Mouse (Mus musculus) regulatory T cell (primary cell): ENCODE measurements around the gene Reln.

Source experiments
- in situ Hi-C: fragments of 300-600 bp; cut with MboI, MseI; formaldehyde crosslinking; loops from one replicate; pipeline ENCODE4 v1.15.1; 2025; ENCODE audit warnings: high pct_unique_total_duplicates

Reln gene

DNA sequence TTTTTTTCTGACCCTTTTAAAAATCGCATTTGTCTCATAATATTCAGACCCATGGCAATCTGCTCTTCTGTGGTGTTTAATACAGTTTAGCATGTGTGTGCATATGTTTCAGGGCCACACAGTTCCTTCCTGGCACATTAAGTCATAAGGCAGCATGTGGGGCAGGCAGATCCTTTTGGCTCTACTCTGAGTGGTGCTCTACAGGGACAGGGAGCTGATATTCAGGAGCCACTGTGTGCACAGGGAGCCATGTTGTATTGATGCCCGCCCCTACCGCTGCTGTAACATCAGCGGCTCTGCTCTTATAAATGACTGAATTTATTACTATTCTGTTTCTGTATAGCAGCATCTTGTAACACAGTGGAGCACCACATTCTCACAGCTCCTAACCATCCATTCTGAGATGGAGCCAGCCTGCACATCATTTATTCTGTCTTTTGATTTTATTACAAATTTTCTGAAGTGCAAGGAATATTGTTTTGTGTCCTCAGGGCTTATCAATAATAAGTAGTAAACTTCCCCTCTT is 410.3 kb downstream of the Reln start:
- in situ Hi-C loops: no loop called here

DNA sequence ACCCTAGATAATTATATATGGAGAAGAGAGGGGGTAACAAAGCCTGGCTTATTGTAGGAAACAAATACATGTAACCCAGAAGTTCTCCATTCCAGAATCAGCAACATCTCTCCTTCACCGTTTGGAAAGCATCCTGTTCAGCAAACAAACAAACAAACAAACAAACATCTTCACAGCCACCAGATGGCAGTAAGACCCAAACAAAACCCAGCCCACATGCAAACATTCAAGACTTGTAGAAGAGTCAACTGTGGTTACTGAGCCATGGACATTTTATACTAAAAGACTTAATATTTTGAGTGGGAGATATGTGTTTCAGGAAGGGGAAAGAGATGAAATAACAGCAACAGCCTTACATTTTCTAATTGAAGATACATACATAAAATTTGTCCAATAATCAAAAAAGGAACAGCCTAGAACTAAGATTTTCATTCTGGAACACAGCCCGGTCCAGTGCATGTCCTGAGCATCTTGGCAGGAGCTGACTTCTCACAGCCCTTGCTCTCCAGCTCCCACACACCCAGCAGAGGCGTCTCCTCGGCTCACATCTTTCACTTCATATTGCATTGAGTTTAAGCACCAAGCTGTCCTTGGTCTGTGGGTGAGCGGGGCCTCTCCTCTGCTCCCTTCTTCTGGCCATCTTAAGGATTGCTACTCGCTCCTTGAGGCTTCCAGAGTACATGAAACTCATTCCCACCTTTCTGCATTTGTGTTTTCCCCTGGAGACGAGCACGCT is 411.0 kb downstream of the Reln start:
- in situ Hi-C loops: no loop called here

DNA sequence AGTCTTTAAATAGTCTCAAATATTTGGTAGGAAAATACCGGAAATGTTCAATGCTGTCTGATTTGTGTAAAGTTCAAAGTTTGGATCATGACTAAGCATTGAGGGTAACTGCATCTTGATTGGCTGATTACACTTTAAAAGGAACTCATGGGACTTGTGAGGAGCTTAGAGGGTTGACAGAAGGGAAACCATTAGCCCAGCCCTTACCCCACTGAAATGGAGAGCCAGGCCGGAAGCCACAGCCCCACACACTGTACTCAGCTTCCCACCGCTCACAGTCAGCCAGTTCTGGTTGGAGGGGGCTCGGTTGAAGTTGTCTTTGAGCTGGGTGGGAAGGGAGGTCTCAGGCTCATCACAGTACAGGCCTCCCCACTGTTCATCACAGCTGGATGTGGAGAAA is 413.4 kb downstream of the Reln start:
- in situ Hi-C loops: no loop called here

DNA sequence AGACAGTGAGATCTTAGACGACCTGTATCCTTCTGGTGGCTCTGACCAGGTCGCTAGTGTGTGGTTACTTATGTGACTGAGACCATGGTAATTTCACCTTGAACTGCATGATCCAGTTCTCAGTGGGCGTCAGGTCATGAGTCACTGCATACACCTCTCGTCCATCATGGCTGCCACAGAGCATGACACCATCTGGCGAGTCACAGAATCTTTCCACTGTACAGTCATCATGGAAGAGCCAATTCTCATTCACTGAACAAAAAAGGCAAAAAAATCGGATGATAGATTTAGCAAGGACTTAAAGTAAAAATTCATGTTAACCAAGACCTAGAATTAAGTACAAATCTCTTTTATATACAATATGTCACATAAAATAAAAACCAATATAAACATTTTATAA is 424.2 kb downstream of the Reln start:
- in situ Hi-C loops: no loop called here

DNA sequence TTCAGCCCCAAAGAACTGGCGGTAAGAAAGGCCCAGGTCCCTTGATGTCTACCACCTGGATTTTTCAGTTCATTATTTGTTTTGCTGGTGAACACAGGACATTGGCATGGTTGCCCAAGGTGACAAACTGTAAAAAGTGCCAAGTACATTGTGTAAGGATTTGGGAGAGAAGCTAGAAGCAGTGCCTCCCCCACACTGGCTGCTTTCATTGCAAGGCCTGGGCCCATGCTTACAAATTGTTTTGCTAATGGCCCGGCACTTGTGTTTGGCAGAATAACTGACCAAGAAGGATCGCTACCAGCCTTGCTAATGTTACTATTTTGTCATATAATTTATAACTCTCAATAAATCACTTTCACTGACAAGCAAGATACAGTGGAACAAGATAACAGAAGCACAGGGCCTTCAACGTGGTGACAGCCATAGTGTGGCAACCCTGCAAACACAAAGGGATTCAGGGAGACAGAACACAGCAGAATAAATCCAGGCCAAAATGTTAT is 425.2 kb downstream of the Reln start:
- in situ Hi-C loops: no loop called here

DNA sequence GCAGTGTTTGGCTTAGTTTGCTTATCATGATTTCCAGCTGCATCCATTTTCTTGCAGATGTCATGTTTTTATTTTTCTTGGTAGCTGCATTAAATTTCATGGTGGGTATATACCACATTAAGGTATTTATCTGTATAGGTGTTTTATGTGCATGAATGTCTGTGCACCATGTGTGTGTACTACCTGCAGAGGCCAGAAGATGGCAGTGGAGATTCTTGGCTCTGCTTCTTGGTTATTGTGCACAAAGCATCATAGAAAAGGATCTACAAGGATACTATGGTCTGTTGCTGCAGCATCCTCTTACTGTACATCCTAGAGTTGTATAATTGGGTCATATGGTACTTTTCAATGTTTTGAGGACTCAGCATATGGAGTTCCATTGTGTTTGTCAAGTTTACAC is 428.5 kb downstream of the Reln start:
- in situ Hi-C loops: no loop called here

DNA sequence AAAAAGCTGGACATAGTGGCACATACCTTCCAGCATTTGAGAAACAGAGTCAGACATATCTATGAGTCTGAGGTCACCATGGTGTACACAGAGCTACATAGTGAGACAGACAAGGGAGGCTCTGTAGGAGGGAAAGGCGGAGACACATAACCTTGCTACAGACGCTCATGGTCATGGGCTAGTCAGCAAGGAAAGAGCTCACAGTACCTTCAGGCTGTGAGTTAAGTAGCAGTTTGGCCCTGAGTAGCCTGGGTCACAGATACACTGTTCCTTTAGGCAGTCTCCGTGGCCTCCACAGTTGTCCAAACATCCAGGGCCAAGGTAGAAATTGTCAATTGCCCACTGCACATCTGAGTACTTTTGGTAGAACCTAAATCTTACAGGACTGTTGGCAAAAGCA is 429.7 kb downstream of the Reln start:
- in situ Hi-C loops: no loop called here

DNA sequence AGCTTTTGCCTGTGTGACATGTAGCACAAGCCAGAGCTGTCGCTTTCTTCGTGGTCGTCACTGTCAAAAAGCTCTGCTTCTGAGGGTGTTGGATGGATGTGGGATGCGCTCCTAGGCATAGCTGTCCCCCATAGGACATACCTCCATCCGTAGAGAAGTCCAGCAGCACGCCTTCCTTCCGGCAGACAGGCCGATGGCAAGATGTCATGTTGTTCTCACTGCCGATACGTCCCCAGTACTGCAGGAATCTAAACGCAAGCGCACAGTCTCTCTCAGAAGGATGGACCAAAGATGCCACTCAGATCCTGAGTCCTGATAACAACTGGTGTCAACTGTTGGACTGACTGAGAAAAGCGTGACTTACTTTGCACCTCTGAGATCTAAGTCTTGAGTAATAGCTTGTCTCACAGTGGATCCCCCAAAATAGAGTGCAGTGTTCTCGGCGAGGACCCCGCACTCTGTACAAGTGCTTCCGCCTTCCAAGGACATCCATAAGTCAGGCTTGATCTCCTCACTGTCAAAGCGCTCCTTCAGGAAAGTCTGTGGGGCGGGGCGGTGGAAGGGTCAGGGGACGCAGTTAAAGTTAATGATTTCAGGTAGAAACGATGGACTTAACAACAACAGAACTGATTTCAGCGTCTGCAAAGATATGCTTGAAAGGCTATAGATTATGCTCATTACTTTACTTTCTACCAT is 431.5 kb downstream of the Reln start:
- in situ Hi-C loops: no loop called here

DNA sequence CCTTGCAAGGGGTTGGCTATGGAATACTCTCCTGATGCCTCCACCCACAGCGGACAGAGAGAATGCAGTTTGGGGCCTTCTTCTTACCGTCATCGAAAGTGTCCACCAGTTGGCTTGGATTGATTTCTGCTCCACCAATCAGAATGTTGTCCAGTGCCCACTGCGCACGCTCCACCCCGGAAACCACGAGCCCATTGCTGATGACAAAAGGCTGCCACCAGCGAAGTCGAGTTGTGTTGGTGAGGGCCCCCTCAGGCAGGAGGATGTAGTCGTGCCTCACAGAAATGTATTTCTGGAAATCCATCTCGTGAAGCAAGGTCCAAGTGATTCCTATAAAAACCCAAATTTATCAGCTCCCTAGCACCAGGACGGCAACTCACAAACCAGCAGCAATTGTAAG is 433.8 kb downstream of the Reln start:
- in situ Hi-C loops: no loop called here

DNA sequence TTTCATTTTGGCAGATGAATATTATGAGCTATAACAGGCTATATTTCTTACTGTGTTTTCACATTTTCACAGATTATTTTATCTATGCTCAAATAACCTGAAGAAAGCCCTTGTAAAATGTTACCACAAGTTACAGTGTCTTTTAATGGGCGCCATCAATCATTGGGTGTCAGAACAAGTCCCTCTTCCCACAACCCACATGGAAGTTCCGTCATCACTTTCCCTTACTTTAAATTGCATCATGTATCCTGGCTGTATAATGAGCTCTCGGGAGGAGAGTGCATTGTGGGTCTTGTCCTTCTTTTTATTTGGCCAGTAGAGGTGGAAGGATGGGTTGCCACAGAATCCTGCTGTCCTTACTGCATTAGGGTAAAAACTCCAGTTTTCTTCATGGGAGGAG is 434.8 kb downstream of the Reln start:
- in situ Hi-C loops: no loop called here

DNA sequence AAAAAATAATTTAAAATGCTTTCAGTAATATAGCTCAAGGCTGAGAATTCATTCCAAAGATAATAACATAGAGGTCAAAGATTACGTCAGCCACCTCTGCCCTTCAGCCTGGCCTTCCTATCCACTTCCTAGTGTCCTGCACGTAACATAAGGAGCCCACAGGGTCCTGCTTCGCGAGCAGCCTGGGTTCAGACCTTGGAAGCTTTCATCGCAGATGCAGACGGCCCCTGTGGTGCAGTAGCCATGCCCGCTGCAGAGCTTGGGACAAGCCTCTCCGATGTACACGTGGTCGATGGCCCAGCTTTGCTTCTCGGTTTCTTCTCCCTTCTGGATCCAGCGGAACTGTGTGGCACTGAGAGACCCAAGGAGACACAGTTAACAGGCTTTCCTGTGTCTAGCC is 443.1 kb downstream of the Reln start:
- in situ Hi-C loops: no loop called here

DNA sequence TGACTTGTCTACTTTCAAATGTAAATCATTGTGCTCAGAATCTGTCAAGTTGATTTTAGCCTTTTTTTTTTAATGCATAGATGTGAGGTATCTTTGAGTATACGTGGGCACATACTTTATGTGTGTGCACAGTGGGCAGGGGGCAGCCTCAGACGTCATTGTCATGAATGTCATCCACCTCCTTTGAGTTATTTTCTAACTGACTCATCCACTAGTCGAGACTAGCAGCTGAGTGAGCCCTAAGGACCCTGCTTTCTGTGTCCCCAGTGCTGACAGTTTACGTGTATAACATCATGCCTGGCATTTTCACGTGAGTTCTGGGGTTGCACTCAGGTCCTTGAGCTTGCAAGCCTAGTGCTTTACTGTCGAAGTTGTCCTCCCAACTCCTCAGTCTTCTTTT is 443.6 kb downstream of the Reln start:
- in situ Hi-C loops: no loop called here

DNA sequence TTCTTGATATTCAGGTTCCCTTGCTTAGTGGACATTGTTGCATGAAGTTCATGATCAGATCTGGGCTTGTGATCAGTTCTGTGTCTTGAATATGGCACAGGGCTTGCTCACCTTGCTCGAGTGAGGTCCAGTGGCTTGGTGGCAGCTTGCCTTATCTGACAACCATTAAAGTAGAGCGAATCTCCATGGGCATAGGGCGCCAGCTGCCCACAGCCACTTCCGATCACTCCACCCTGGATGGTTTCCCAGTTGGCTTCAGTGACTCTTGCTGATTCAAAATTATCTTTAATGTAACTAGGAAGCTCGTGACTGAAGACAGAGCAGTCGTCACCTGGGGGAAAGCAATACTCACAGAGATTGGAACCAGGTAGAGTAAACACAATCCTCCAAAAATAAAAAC is 445.6 kb downstream of the Reln start:
- in situ Hi-C loops: no loop called here

DNA sequence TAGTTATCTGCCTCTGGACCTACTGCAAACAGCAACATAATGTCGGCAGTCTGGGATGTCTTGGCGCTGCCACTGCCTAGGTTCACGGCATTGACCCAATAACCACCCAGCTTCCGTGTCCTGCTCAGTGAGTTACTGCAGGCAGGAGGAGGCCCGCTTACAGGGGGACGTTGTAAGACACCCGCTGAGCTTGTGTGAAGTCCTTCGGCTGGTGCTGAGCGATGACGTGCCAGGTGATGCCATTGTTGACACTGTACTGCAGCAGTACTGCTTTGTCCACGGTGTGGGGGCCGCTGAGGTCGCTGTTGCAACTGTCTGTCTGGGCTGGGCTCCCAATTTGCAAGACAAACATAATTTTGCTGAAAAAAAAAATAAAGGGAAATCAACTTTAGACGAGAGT is 447.9 kb downstream of the Reln start:
- in situ Hi-C loops: no loop called here

DNA sequence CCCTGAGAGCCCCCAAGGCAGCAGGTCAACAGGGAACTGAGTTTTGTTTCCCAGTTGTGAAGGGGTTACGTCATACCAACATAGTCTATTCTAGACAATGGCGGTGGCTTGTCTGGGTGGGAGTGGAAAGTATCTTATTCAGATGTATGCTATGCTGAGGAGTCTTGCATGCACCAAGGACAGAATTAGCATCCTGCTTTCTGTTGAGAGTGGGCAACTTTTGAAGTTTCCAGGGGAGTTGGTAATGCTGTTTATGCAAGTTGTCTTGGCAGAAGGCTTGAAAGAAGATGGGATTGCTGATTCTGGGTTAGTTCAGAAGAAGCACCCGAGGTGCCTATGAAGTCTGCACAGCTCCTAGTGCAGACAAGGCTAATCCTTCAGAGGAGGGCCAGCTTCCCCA is 450.3 kb downstream of the Reln start:
- in situ Hi-C loops: no loop called here

DNA sequence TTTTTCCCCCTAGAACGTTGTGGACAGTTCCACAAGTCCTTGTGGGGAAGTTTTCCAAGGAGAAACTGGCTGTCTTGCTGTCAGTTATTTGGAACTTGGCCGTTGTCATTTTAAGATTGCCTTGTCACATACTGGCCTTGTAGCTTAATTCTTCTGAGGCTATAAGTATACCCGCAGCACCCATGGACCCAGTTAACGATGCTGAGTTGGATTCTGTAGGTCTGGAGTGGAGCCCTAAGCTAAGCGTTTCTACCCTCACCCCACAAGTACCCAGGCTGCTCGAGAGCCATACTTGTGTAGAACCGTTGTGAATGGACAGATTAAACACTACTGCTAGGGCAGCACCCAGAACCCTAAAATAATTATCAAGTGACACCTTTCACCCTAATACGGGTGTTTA is 477.8 kb downstream of the Reln start:
- in situ Hi-C loops: no loop called here

DNA sequence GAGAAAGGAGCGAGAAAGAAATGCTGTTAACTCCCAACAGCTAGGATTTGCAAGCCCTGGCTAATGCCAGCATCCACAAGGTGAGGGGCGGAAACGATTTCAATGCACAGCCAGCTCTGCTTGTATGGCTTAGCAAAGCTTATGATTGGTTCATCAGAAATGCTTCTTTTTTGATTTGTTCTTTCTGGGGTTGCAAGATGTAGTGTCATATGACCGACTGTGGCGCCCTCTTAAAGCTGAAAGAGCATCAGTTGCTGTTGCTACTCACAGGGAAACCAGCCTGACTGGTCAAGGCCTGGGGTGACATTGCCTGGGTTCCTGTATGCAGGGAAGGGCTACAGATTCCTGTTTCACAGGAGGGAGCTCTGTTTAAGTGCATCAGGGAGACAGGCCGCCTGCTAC is 478.2 kb downstream of the Reln start:
- in situ Hi-C loops: no loop called here

DNA sequence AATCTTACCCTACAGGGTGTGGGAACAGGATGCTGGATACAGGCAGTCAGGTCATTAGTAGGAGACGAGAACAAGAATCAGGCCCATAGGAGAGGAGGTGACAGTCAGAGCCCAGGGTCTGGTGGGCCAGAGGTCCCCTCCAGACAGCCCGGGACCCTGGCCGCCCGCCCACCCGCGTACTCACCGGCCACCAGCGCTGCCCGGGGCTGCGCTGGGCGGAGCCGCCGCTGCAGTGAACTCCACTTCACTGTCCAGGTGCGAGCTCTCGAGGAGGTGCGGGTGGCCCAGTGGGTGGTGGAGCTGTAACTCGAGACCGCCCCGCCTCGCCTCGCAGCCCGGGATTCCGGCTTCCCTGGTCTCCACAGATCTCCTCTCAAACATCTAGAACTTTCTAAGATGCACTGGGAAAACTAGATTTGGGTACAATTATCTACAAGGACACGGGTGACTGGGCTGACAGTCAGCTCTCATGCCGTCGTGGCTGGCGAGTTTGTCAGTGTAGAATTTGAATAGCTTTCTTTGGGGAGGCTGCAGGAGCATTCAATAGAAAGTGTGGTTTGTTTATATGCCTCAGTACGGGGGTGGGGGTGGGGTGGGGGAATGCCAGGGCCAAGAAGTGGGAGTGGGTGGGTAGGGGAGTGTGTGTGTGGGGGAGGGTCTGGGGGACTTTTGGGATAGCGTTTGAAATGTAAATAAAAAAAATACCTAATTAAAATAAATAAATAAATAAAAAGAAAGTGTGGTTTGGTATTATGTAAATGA is 479.0 kb downstream of the Reln start, which contains the start of gene Slc26a5:
Gene Slc26a5, minus strand, starts transcription at position 259 of the 762 bp plus-strand sequence.
- in situ Hi-C loops: no loop called here

DNA sequence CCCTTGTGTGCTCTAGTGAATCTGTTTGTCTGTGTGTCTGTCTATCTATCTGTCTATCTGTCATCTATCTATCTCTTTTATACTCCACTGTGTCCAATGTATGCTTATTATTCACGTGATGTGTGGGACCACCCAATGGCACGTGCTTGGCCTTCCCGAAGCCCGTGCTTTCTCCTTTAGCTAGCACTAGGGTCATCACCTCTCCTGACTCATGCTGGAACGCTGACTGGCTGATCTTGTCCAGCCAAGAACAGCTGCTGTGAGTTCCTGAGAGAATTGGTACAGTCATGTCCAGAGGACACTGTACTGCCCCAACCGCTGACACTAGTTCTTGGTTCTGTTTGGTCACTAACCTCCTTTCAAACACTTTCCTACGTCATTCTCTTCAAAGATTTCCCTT is 485.8 kb downstream of the Reln start:
- in situ Hi-C loops: no loop called here

DNA sequence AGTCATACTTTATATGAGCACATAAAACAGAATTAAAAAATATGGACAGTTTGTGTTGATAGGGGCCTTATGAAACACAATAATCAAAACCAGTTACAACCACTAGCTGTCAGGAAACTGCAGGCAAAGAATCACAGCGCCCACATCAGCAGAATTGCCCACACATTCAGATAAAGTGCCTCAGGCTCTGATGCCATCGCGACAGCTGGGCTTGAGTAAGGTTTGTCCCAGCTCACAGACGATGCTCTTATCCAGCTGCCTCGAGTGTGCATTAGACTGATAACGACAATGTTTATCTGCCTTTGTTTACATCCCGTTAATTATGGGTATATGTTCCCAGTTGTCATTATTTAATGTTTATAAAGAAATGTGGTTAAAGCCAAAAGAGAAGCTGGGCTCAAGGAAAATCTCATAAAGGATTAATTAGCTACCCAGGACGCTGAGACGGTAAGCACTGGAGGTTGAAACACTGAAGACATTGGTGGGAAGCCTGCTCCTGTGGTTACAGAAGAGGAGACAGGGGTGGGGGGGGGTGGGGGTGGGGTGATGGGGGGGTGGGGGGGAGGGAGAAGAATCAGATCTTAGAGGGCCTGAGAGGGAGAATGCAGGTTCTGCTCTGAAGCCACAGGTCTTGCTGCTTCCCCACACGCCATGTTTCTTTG is 492.7 kb downstream of the Reln start:
- in situ Hi-C loops: no loop called here

DNA sequence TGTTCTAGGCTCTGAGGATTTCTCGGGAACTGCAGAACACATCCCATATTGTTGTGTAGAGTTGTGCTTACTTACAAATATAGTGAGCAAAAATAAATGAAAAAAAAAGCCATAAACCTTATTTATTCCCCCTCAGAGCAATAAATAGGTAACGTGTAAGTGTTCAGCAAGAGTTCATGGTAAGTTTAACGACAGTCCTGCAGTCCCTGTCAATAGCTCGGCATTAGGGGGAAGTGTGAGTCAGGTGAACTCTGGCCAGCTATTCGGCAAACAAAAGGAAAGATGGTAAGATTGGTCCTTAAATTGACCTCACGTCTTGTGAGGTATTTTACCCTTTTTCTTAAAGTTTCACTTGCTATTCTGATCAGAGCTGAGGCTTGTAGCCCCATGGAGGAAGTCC is 497.1 kb downstream of the Reln start:
- in situ Hi-C loops: no loop called here
